Mouse (Mus musculus) spleen, postnatal 36 days (tissue): ENCODE measurements around the gene Uxt.
A peak's percentile ranks its signal among the peaks of the same experiment; 100 is the strongest.

Source experiments
- DNase-seq, 2 experiments: peaks; one replicate each; pipeline ENCODE4 v3.0.0; 2022; ENCODE audit warnings: low spot score in 2 of 2, mixed read lengths in 1 of 2

Uxt gene

DNA sequence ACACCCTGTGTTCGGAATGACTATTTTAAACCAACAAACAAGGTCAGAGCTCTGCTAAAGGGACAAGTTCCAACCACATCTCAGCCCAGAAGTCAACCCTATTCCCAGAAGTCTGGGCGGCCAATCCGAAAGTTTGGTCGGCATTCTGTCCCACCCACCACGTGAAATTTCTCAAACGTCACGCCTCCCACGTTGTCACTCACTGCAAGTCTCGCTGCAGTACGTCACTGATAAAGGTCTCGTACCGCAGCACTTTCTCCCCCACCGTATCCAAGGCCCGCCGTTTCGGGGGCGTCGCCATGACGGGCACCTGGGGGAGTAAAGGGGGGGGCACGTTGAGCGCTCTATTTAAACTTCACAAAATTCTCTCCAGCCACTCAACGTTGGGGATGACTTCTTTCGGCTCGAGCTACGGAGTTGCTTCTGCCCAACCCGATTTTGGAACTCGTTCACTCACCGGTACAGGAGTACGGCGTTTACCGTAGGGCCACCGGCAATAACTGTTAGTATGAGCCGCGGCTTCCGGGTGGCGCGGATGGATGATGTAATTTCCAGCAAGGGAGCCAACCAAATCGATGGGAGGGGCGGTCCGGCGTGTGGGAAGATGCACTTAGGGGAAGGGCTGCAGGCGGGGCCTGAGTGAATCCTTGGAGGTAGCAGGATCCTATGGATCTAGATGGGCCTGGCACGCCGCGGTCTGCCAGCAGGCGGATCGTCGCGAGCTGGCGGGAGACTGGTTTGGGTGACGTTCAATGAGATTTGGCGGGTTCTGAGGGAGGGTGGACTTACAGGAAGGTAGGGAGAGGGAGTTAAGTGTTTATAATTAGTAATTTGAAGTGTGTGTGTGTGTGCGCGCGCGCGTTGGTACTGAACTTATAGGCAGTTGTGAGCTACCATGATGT, at the start of gene Uxt:
Gene Uxt, minus strand, starts transcription at position 541 of the 902 bp plus-strand sequence.
- DNase-seq: peak; percentile 82 to 86

DNA sequence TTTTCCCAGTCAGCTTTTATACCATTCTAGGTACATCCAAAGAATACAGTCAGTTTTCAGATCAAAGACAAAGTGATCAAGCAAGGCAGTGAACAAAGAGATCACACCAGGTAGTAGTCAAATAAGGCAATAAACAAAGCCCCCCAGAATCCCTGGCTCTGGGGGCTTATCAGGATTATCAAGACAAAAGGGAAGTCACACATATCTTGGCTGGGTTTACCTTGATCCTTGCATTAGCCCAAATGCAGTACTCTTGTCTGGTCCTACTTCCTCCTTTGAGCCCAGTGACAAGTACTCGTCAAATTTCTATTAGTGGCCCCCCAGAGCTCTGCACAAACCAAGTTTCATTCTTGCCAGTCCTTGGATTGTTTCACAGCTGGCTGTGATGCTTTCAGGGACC, 19.1 kb upstream of the Uxt start:
- no peak for DNase-seq

DNA sequence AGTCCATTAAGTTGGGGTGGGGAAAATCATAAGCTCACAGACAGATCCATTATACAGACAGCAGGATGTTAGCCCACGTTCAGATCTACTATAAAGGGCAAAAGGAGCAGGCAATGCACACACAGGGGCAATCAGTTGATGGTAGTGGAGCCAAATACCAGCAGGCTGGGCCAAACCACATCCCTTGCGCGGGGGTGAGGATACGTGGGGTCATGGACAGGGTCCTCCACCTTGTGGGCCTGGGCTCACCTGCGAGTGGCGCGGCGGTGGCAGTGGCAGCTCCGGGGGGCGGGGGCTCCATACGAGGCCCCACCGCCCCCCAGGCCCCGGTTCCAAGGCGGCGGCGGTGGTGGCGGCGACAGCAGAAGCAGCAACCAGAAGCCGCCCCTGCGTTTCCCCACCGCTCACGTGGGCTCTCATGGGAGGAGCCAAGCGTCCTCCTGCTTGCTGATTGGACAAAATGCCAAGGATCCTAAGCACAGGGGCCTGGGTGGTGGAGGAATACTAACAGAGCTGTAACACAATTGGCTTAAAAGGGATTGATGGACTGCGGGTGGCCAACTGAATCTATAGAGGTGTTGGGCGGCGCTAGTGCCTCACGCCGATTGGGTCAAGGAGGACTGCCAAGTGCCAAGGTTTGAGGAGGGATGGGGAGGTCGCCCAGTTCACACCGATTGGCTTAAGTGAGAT, 11.5 kb downstream of the Uxt start, which contains the start of gene Elk1:
Gene Elk1, minus strand, starts transcription at position 418 of the 690 bp plus-strand sequence.
- DNase-seq: peak; percentile 83 to 85

DNA sequence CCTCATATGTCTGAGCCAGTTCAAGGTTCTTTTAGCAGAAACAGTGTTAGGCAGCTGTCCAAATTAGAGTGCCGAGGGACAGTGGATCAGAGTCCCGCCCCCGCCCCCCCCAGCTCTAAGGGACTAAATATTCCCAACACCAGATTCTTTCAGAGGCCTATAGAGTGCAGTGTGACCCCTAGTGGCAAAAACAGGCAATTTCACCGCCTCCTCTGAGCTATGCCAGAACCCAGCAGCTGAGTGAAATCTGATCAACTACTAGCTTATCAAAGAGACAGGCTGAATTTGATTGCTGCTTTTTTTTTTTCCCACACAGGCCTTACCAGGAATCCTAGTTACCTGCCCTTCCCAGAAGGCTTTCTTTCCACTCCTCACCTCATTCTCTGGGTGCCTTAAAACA, 15.8 kb downstream of the Uxt start:
- peak in 1 of 2 experiments; percentile 6 for DNase-seq

DNA sequence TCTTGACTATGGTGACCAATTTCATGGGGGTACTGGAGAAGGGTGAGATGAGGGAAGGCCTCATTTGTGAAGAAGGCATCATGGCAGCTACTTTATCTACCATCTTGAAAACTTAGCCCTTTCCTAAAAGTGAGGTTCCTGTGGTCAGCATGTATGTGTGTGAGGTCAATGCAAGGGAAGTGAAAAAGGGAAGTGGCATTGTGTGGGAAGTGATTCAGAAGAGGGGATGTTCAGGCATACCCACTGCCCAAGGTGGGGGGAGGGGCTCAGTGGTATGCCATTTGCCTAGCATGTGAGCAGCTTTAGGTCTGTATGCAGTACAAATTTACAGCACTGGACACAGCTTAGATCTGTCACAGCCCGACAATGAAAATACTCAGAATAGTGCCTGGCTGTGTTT, 29.9 kb downstream of the Uxt start:
- peak; percentile 70 to 76 for DNase-seq

DNA sequence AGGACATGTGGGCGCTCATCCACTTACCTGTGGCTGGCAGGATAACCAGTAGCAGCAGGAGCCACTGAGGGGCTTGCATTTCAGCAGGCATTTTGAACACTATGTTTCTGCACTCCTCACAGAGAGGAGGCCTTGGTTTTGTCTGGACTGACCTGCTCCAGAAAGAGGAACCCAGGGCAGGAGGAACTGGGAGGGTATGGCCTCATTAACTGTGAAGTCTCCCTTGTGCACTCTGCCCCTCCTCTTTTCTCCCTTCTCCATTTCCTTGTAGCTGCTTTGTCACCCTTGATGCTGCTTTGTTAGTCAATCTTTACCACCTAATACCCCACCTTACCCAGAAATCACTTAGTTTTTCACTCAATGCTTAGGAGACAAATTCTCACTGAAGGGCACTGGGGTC, 30.5 kb downstream of the Uxt start, which contains the start of gene Cfp:
Gene Cfp, minus strand, starts transcription at position 192 of the 400 bp plus-strand sequence.
- DNase-seq: peak; percentile 24 to 44

DNA sequence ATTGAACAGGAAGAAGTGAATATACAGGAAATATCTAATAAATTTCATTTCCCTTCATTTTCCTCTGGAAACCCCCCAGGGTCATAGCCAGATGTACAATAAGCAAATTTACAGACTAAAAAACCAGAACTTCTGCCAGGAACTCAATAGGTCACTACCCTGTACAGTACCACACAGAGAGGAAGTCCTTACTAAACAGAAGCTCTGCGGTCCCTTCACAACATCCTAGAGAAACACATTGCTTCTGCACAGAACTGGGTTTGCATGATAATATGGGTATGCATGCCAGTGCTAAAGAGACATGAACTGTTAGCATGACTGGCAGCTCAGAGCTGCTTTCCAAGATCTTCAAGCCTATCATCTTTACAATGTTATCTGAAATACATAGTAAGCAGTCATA, 32.0 kb downstream of the Uxt start:
- peak; percentile 11 to 34 for DNase-seq

DNA sequence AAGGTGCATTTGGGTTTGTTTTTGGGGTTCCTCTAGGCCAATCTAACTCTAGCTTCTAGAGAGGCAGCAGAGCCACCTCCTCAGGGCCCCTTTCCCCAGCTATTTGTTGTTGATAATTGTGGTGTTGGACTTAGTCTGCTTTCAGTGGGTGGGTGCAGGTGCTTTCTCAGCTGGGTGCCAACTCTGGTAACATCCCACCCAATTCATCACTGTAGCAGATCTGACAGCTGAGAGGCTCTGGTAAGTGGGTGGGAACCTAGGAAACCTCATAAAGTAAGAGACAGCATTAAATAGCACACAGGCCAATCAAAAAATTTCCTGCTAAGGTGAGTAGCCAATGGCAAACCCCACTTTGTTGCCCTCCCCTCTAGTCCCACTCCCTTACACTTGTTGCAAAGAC, 36.8 kb downstream of the Uxt start:
- no peak for DNase-seq

DNA sequence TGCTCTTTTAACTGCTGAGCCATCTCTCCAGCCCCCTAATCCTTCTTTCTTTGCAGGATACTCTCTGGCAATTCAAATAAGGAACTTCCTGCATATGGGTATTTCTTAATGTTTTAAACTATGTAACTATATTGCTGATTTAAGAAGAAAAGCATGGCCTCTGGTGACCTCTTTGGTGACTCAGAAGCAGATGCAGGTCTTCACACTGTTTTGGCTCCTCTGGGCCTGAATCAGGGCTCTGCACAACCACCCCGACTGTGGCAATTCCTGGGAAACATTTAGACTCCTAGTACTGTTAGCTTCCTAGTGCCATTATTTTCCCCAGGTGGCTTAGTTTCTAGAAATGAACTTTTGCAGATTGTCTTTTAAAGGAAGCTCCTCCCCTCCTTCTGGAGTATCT, 38.3 kb downstream of the Uxt start:
- no peak for DNase-seq

DNA sequence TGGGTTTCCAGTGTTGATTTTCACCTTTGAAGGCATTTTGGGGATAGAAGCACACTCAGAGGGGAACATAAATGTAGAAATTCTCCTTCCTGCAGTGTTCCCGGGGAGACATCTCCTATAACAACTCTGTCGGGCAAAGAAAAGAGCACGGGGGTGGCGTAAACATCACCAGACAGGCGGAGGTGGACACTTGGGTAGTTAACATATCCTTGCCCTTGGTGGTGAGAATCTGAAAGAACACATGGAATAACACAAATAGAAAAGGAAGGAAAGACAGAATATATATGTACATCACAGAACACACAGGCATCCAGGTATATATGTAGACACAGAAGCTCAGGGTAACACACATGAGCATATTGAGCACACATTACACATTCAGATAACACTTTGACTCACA, 40.5 kb downstream of the Uxt start:
- DNase-seq: no peak

DNA sequence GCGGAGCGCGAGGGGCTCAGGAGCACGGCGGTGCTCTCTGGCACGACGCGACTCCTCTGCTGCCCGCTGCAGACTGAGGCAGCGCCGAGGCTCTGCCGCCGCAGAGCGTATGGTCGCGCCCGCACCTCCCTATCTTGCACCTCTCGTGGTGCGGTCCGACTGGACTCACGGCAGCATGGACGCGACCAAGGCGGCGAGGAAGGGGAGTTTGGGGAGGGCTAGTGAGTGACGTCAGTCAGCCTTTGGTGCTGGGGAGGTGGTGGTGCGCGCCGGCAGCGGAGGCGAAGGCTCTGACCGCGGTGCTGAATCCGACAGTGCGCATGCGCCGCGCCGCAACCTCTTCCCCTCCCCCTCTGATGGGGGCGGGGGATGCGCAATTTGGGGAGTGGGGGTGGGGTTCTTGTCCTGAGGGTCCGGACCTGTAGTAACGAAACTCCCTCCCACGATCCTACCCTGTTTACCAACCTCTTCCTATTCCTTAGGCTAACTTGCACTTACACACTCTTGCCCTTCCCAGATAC, 40.9 kb downstream of the Uxt start, which contains the start of gene Syn1:
Gene Syn1, minus strand, starts transcription at position 161 of the 521 bp plus-strand sequence.
- peak; percentile 69 to 71 for DNase-seq

DNA sequence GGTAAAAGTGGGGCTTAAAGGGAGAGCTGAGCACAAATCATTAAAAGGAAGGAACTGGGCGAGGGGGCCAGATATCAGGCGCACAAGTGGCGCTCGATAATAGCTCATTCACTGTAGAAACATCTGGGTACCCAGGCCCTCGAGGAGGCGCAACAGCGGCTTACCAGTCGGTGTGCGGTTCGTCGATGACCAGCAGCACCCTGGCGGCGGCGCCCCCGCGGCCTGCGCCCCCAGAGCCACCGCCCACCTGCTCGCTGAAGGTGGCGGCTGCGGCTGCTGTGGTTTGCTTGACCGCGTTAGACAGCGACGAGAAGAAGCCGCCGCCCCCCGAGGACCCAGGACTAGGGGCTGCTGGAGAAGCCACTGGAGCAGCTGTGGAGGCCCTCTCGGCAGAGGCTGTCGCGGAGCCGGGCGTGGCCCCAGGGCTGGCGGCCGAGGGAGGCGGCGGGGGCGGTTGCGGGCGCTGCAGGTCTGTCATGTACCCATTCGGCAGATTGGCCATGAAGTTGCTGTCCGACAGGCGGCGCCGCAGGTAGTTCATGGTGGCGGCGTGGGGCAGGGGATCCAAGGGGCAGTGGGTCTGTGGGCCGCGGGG, 41.5 kb downstream of the Uxt start:
- peak in 1 of 2 experiments; percentile 10 for DNase-seq

DNA sequence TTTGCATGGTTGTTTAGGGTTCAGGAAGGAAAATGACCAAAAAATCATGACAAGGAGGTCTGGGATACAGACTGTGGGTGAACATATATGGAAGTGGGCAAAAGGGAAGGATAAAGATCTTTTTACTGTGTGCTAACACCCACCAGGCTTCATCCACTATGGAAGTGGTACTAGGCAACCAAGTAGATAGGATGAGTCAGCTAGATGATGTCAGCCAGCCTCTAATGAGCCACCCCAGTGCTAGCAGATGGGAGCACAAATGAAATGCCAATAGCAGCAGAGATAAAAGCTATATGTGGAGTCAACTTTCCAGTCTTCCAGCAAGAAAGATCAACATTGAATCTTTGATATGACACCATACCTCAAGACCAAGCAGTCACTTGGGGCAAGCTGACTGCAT, 46.7 kb downstream of the Uxt start:
- no peak for DNase-seq

DNA sequence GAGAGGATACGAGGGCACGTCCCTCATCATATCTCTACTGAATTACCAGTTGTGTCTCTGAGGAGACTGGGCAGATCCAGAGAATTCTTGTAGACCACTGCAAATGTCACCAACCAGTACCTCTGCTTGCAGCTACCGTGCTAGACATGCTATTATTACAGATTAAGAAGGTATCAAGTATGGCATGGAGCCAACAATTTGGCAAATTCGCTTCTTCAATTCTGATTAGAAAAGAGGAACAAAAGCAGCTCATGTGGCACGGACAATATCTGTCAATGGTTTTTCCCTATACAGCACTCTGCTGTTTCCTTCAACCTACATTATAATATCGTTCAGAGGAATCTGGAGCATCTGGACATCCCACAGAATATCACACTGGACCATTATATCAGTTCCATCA, 48.1 kb downstream of the Uxt start:
- no peak for DNase-seq

DNA sequence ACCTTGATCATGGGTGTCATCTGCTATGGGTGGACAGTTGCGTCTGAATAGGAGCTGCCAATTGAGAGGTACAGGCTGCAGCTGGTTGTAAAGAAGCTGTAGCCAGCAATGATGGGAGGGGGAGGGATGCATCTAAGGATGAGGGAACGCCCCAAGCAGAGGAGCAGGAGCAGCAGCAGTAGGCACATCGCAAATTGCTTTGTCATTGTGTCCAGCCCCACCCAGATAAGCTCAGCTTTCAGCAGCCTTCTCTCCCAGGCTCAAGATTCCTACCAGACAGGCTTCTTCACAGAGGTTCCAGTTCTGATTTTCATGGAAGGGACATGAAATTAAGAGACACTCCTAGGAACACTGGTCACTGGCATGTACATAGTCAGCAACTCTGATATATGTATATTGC, 51.7 kb downstream of the Uxt start:
- no peak for DNase-seq
